Mouse (Mus musculus) forelimb bud, embryonic 11.5 days (tissue): ENCODE results near the gene Proz.
"Not testable (repeated sequence)": the region's sequence is repeated elsewhere in the genome, so short reads cannot be mapped to it uniquely, and the experiment has no call there.

Experiments used
- DNase-seq: peaks from one replicate; pipeline ENCODE4 v3.0.0-alpha.2; 2012; ENCODE audit warnings: low read depth, low spot score

The Proz gene

DNA sequence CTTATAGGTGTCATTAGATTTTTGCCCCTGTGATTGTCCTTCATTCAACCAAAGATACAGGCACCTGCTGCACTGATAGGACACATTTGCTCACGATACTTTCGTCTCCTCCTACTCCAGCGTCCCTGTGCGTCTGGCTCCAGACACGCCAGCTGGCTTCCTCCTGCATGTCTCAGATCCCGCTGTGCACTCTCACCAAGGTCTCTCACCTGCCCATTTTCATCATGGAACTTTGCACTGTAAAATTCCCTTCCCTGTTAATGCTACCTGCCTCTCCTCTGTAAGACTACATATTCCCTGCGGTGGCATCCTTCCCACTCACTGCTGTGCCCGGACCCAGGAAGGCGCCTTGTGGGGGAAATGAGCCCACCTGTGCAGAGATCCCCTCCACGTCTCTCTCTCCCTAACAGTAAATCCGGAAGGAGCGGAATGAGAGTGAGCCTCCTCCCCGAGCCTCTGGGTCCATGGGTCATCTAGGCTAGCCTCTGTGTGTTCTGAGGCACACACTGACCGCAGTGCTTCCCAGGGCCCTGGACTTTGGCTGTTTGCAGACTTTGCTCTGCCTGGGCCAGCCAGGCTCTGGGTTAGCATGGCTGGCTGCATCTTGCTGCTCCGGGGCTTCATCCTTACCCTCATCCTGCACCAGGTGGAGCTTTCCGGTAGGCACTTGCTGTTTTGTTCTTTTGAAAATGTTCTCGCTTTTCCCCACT lies at the start of gene Proz:
TSS of gene Proz (plus strand) at position 474 of the 710 bp plus-strand sequence.
- DNase-seq = no peak

DNA sequence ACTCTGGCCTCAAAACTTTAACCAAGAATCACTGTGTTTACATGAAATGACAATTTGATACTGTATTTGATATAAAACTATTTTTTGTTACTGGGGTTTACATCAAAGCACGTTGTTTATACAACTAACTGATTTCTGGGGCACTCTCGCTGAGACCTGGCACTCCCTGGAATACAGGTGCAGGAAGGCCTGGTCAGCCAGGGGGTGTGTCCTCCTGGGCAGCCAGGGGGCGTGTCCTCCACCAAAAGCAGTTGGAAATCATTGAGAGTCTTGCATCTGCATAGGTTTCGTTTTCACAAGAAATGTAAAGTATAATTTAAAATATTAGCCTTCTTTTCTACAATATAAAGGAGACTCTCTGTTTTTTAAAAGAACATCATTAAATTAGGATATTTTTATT lies 41.2 kb upstream of the Proz start:
- no peak for DNase-seq

GRCm38 (mm10) chr8:13021830-13022229 lies 38.9 kb upstream of the Proz start:
- DNase-seq = no peak

DNA sequence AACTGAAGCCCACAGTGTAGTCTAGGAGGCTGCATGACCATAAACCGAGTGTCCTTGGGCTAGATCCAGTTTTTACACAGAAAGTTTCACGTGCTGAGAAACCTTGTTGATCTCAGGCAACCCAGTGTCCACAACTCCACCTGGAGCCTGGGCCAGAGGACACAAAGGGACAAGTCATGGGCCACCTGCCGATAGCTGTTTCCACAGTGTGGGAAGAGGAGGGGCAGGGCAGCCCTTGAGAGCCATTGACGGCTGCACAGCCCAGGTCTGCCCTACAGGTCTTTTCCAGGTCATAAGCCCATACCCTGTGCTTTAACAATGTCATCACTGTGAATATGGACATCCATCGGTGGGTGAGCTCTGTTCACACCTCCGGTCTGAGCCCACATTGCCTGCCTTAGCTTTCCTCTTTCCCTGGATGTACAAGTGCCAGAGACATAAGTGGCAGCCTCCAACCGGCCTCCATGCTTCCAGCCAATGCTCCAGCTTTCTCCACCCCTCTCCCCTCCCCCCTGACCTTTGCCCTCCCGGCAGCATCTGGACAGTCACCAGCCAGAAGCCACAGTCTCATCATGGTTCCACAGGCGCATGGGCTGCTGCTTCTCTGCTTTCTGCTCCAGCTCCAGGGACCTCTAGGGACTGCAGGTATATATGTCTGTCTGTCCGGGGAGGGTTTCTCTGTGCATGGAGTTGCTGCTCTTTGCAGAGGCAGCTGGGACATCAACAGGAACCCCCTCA lies 35.1 kb upstream of the Proz start, which contains the start of gene F7:
TSS of gene F7 (plus strand) at position 548 of the 738 bp plus-strand sequence.
- DNase-seq = no peak

DNA sequence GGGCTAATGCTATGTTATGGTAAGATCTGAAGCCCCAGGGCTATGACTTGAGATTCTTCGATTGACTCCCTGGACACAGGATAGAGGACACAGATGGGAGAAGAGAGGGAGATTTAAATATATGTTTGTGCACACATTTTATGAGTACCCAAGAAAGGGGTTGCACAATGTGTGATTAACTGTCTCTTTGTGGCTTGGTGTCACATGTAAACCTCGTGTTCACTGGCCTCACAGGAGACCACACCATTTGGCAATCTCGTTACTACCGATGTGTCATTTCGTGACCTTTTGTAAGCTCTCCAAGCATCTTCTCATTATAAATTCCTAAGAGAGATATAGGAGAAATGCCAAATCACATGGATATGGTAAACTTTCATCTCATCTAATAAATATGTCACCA lies 33.1 kb upstream of the Proz start:
- no peak for DNase-seq

- DNase-seq = no peak
Observed at GRCm38 (mm10) chr8:13028482-13028881, 32.2 kb upstream of the Proz start.

DNA sequence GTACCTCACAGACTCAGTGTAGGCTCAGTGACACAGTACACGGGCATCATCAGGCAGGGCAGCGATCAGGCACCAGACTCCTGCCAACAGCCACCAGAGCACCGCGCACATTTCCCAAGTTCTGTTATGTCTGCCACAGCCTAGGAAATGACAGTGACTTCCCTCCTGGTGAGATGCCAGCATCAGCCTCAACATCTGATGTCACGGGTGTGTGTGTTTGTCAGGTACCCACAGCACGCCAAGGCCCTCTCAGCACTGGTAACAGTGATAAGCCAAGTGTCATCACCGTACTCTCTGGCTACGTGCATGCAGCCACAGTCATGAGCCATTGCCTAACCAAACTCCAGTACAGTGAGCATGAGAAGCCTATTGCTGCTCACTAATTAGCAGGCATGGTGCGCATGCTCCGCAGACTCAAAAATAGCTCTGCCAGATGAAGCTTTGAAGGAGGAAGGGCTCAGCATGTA lies 24.3 kb upstream of the Proz start:
- no peak for DNase-seq

- no peak for DNase-seq
Observed at GRCm38 (mm10) chr8:13037015-13037414, 23.7 kb upstream of the Proz start, which contains the start of gene F10. Gene F10 (plus strand): TSS chr8:13037308.

- DNase-seq = no peak
Observed at GRCm38 (mm10) chr8:13037569-13037968, 23.1 kb upstream of the Proz start.

DNA sequence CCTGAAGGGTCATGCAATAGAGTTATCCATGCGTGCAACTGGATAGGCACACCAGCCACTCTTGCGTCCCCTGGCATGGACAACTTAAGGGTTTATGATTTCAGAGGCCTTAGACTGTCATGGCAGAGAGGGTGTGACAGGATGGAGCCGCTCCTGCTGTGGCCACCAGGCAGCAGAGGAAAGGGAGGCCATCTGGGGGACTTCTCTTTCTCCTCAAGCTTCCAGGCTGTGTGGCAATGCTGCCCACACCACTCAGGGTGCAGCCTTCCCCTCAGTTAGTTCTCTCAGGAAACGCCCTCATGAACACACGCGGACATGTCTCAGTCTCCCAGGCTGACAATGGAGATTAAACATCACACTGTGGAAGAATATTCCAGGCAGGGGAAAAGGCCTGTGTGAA lies 21.7 kb upstream of the Proz start:
- no peak for DNase-seq

GRCm38 (mm10) chr8:13041459-13041858 lies 19.3 kb upstream of the Proz start:
- DNase-seq = no peak

DNA sequence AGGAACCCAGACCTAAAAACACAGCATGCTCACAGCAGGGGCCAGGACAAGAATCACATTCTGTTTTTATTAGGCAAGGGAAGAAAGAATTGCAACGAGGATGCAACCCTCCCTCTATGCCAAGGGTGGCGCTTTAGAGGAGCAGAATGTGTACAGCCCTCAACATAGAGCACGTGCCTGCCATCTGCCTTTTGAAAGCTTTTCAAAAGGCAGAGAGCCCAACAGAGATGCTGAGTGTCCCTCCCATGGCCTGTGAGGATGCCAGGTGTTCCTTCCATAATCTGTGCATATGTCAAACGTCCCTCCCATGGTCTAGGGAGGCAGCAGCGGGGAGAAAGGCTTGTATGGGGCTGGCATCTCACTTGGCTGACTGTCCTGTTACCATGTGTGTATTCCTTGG lies 13.1 kb upstream of the Proz start:
- no peak for DNase-seq

- DNase-seq = no peak
Observed at GRCm38 (mm10) chr8:13050550-13050949, 10.2 kb upstream of the Proz start.

- DNase-seq = no peak
Observed at GRCm38 (mm10) chr8:13057351-13057750, 3.4 kb upstream of the Proz start.

DNA sequence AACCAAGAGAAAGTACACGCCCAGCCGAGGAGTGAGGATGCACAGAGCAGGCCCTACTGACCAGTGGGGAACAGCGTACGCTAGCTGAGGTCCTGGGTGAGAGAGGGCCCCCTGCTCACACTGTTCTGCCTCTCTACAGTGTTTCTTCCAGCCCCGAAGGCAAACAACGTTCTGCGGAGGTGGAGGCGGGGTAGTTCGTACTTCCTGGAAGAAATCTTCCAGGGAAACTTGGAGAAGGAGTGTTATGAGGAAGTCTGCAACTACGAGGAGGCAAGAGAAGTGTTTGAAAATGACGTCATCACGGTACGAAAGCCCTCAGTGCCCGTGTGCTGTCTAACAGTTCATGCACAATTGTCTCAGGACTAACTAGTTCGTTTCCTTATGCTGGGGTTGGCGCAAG lies 2.4 kb downstream of the Proz start:
- no peak for DNase-seq

DNA sequence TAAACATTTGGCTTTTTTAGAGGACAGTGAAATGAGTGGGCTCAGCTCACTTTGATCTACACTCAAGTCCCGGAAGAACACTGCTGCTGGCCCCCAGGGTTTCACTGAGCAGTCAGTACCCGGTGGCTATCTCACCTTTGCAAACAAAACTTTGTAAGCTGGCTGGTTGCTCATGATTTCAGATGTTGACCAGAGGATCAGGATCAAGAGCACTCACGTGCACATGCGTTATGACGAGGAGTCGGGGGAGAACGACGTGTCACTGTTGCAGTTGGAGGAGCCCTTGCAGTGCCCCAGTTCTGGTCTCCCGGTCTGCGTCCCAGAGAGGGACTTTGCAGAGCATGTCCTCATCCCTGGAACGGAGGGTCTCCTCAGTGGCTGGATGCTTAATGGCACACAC lies 12.5 kb downstream of the Proz start:
- no peak for DNase-seq

GRCm38 (mm10) chr8:13075044-13075443 lies 14.3 kb downstream of the Proz start:
- no peak for DNase-seq

DNA sequence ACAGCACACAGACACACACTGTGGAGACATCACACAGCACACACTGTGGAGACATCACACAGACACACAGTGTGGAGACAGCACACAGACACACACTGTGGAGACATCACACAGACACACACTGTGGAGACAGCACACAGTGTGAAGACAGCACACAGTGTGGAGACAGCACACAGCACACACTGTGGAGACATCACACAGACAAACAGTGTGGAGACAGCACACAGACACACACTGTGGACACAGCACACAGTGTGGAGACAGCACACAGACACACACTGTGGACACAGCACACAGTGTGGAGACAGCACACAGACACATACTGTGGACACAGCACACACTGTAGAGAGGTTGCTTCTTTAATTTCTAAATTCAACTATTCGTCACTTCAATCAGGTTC lies 14.9 kb downstream of the Proz start:
- DNase-seq = not testable (repeated sequence)

- DNase-seq = no peak
Observed at GRCm38 (mm10) chr8:13077542-13077941, 16.8 kb downstream of the Proz start.

- peak; percentile 81 for DNase-seq
Observed at GRCm38 (mm10) chr8:13104691-13105086, 44.0 kb downstream of the Proz start.

- DNase-seq = peak; percentile 98
Observed at GRCm38 (mm10) chr8:13105087-13105881, 44.6 kb downstream of the Proz start, which contains the start of the genes Pcid2 and Cul4a. Gene Pcid2 (minus strand): TSS chr8:13105459. Gene Cul4a (plus strand): TSS chr8:13105621.
